Mouse (Mus musculus) intestine, embryonic 16.5 days (tissue): ENCODE results near the gene Nckap5. TPM values are rescaled to one million over a fixed set of nuclear protein-coding genes. Genes with fewer than 3 reads are reported as not detected.

Source experiments
- ATAC-seq: fragments of 200-750 bp; cut with Nextera tagmentation; 2 replicates; pipeline ENCODE4 v1.8.0; 2017; ENCODE audit warnings: moderate TSS enrichment, moderate library complexity
- H3K27ac ChIP-seq: fragments of 300-500 bp; sonication (generic); 2 replicates; pipeline ENCODE4 v1.5.1; 2014; ENCODE audit warnings: mild to moderate bottlenecking, low read length
- H3K27me3 ChIP-seq: fragments of 300-500 bp; sonication (generic); replicated peaks from 2 replicates; pipeline ENCODE4 v1.6.1; 2014; ENCODE audit warnings: low read length, control low read depth, mixed read lengths; ENCODE audit not compliant: control insufficient read depth, insufficient read depth
- H3K36me3 ChIP-seq: fragments of 300-500 bp; sonication (generic); 2 replicates; pipeline ENCODE4 v1.6.1; 2014; ENCODE audit warnings: low read length, control low read depth; ENCODE audit not compliant: control insufficient read depth, insufficient read depth
- H3K4me1 ChIP-seq: fragments of 300-500 bp; sonication (generic); 2 replicates; pipeline ENCODE4 v1.6.1; 2014; ENCODE audit warnings: low read length, control low read depth, mixed read lengths; ENCODE audit not compliant: control insufficient read depth, insufficient read depth
- H3K4me2 ChIP-seq: fragments of 300-500 bp; sonication (generic); 2 replicates; pipeline ENCODE4 v1.6.1; 2014; ENCODE audit warnings: low read depth, low read length, control low read depth
- H3K4me3 ChIP-seq: fragments of 300-500 bp; sonication (generic); 2 replicates; pipeline ENCODE4 v1.5.1; 2014; ENCODE audit warnings: mild to moderate bottlenecking, low read length
- H3K9ac ChIP-seq: fragments of 300-500 bp; sonication (generic); 2 replicates; pipeline ENCODE4 v1.6.1; 2014; ENCODE audit warnings: low read depth, low read length
- H3K9me3 ChIP-seq: fragments of 300-500 bp; sonication (generic); 2 replicates; pipeline ENCODE4 v1.6.1; 2016; ENCODE audit warnings: low read length, control low read depth; ENCODE audit not compliant: control insufficient read depth
- WGBS: fragments of 180-500 bp; shearing (Covaris S2); extraction: QIAGEN DNeasy Blood & Tissue Kit; methylation state at CpG from one replicate; pipeline ENCODE4 v1.1.7; 2014; 5-methylcytosine and 5-hydroxymethylcytosine counted together
- polyA plus RNA-seq: library from polyadenylated mRNA; unstranded; fragments of >200 nt; fragmentation: Nextera tagmentation; extraction: Ambion mirVana; gene quantifications from 2 replicates; pipeline ENCODE4 v1.2.1, GENCODE M21; 2015

Gene Nckap5
- polyA plus RNA-seq, 1 experiment from 2014 or later, result 11.5 TPM

DNA sequence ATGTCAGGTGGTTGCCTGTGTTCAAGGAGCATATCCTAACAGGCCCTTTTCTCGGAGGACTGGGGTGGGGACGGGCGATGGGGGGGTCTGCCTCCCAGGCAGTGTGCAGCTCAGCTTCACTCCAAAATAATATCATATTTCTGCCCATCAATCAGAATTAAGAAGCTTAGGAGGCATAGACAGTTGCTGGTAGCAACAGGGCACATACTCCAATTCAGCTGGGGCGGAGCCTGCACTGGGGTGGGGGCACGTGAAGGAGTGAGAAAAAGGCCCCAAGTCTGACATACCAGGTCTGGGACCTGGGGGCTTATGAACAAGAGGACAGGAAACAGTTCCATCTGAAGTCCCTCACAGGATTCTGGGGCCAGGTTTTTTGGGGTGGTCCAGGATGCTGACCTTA is 339.2 kb downstream of the Nckap5 start:
- 78% methylated on average over 5 of the region's 5 CpGs for WGBS
- ATAC-seq, result no peak
- H3K4me1 ChIP-seq, result peaks cover 9% of the 10 kb centered on the region
- H3K9me3 ChIP-seq, result no peaks in the 10 kb centered on the region
- H3K36me3 ChIP-seq, result no peaks in the 10 kb centered on the region
- H3K4me2 ChIP-seq, result no peak overlapping the region
- no peak overlapping the region for H3K9ac ChIP-seq
- H3K27me3 ChIP-seq, result no peaks in the 10 kb centered on the region
- H3K4me3 ChIP-seq, result no peak overlapping the region
- H3K27ac ChIP-seq, result no peak overlapping the region

DNA sequence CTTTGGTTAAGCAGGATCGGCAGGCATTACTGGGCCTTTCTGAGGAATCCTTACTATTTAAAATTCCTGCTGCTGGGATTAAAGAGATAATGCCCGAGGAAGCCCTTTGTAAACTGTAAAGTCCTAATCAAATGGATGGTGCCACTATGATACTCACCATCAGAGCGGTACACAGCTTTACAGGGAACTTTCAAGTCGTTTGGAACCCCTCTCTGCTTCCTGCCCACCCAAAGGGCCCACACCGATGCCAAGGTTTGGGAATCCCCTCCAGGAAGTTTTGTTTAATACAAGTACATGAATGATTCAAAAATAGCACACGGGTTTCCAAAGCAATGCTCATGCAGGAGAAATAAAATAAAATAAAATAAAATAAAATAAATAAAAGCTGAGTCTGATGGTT is 340.3 kb downstream of the Nckap5 start:
- no peak overlapping the region for H3K4me2 ChIP-seq
- peaks cover 9% of the 10 kb centered on the region for H3K4me1 ChIP-seq
- no peaks in the 10 kb centered on the region for H3K36me3 ChIP-seq
- WGBS, result 49% methylated on average over 6 of the region's 6 CpGs
- H3K27ac ChIP-seq, result no peak overlapping the region
- no peak overlapping the region for H3K4me3 ChIP-seq
- H3K9me3 ChIP-seq, result no peaks in the 10 kb centered on the region
- ATAC-seq, result no peak
- no peaks in the 10 kb centered on the region for H3K27me3 ChIP-seq
- H3K9ac ChIP-seq, result no peak overlapping the region

DNA sequence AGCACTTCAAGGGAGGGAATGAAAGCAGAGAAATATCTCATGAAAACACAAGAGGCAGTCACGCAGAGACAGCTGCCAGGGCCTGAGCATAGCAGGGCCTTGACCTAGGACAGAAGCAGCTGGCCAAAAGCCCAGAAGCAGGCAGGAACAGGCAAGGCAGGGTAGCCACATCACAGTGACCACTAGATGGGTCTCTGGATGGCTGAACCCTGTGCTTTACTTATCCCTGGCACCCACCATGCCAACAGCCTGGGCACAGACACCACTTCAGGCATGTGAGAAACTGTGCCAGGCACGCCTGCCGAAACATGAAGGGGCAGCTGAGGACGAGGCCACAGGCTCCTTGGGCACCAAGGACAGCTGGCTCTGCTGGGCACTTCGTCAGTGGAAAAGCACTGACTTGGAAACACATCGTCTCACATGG is 345.9 kb downstream of the Nckap5 start:
- WGBS, result 73% methylated on average over 6 of the region's 6 CpGs
- Histone ChIP-seq H3K9ac (no peak overlapping the region), H3K4me1 (peaks cover 5% of the 10 kb centered on the region; the same call in 1 of the 2 replicates), H3K27ac (no peak overlapping the region), H3K27me3 (no peaks in the 10 kb centered on the region), H3K4me3 (no peak overlapping the region), H3K36me3 (no peaks in the 10 kb centered on the region), H3K4me2 (no peak overlapping the region), H3K9me3 (no peaks in the 10 kb centered on the region)
- no peak for ATAC-seq

DNA sequence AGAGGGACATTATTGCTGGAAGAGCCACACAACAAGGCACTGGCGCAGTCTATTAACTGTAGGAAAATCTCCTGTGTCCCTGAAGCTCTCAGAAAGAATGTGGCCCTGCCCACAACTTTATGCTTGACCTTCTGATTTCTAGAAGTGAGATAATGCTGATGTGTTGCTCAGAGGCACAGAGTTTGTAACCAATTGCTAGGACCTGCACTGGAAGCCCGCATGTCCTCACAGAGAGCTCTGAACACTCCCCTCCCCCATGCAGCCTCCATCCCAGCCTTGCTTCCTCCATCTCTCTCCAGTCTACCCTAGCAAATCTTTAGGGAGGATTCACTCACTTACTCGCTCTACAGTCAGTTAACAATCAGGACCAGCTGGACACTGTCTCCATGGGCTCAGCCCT is 346.9 kb downstream of the Nckap5 start:
- 78% methylated on average over 3 of the region's 3 CpGs for WGBS
- H3K4me1 ChIP-seq, result peaks cover 5% of the 10 kb centered on the region; the same call in 1 of the 2 replicates
- no peaks in the 10 kb centered on the region for H3K9me3 ChIP-seq
- no peak overlapping the region for H3K4me3 ChIP-seq
- H3K4me2 ChIP-seq, result no peak overlapping the region
- H3K36me3 ChIP-seq, result no peaks in the 10 kb centered on the region
- no peak overlapping the region for H3K9ac ChIP-seq
- no peaks in the 10 kb centered on the region for H3K27me3 ChIP-seq
- ATAC-seq, result no peak
- H3K27ac ChIP-seq, result no peak overlapping the region

DNA sequence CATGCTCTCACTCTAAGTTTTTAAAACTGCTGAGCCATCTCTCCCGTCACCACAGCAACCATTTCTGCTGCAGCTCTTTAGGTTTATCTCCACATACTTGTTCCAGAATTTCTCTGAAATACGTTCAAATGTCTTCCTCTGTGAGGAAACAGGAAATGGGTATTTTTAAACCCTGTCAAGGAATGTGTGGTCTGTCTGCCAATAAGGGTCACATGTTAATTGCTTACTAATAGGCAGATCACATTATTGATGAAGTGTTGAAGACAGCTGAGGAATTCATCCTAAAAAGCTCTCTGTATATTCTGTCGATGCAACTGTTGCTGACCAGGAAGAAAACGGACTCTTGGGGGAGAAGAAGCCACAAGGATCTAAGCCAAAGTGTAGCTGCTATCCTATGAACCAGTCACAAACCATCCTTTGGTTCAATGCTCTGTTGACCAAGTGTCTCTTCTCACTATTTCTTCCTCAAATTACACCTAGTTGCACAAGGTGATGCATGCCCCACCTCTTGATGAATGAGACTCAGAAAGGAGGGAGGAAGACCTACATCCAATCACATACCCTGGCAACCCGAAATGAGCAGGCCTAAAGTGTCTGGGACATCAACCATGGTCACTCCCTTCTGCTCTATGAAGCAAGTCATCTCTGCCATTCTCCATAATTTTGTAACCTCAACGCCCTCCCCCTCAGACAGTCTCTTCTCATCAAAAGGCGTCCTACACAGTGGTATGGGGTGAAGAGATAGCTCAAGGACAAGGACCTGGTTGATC is 349.0 kb downstream of the Nckap5 start:
- Histone ChIP-seq H3K4me2 (no peak overlapping the region), H3K9me3 (no peaks in the 10 kb centered on the region), H3K4me3 (no peak overlapping the region), H3K36me3 (no peaks in the 10 kb centered on the region), H3K27ac (no peak overlapping the region), H3K9ac (no peak overlapping the region), H3K4me1 (peaks cover 5% of the 10 kb centered on the region; the same call in 1 of the 2 replicates), H3K27me3 (no peaks in the 10 kb centered on the region)
- no peak for ATAC-seq
- 74% methylated on average over 7 of the region's 7 CpGs for WGBS

DNA sequence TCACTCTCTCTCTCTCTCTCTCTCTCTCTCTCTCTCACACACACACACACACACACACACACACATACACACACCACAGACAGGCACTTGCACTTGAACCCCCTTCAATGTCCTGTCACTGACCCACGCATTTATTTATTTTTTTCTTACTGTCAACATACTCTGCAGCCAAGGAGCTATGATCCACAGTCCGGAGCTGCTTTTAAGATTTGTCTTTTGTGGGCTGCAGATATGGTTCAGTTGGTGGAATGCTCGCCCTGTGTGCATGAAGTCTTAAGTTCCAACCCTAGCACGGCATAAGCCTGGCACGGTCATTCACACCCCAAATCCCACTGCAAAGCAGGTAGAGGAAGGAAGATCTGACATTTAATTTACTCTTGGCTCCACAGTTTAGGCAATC is 357.6 kb downstream of the Nckap5 start:
- WGBS, result 60% methylated on average over 5 of the region's 5 CpGs
- H3K9ac ChIP-seq, result no peak overlapping the region
- H3K4me3 ChIP-seq, result no peak overlapping the region
- H3K4me1 ChIP-seq, result no peaks in the 10 kb centered on the region
- H3K4me2 ChIP-seq, result no peak overlapping the region
- H3K27me3 ChIP-seq, result no peaks in the 10 kb centered on the region
- no peaks in the 10 kb centered on the region for H3K36me3 ChIP-seq
- ATAC-seq, result 0 out of 2 replicates have a peak, but pooled peaks have one; percentile 33
- H3K27ac ChIP-seq, result no peak overlapping the region
- H3K9me3 ChIP-seq, result no peaks in the 10 kb centered on the region

DNA sequence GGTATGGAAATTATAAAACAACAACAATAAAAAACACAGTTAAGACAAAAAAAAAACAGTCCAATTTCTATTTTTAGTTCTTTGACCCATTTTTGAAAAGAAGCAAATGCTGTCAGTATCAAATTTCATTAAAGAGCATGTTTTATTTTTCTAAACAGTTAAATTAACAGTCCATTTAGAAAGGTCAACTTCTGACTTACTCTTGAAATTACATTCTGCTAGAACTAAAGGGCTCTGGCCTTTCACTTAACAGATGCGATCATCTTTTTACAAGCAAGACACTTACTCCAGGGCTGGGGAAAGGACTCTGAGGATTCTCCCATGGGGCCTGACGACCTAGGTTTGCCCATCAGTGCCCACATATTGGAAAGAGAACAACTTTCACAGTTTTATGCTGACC is 359.2 kb downstream of the Nckap5 start:
- no peak overlapping the region for H3K4me3 ChIP-seq
- H3K9me3 ChIP-seq, result no peaks in the 10 kb centered on the region
- H3K27ac ChIP-seq, result peak overlapping the region; percentile 58; the same call in 1 of the 2 replicates
- H3K4me2 ChIP-seq, result no peak overlapping the region
- WGBS, result 58% methylated on average over 2 of the region's 2 CpGs
- H3K4me1 ChIP-seq, result no peaks in the 10 kb centered on the region
- H3K27me3 ChIP-seq, result no peaks in the 10 kb centered on the region
- ATAC-seq, result no peak
- H3K36me3 ChIP-seq, result no peaks in the 10 kb centered on the region
- no peak overlapping the region for H3K9ac ChIP-seq

DNA sequence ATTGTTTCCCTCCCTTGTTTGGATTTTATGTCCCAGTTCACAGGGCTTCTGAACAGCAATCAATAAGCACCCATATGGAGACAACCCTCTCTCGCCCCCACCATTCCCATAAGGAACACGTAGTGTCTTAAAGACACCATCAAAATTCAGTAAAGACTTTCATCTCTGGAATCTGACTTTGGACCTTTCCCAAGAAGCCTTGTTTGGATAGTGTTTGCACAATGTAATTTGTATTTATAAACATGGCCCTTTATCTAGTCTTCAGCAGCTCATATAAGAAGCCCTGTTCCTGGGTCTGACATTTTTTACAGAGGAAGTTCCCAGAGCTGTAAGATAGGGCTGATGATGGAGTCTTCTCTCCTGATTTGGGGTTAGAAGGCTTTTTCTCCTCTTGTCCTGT is 359.7 kb downstream of the Nckap5 start:
- H3K9me3 ChIP-seq, result no peaks in the 10 kb centered on the region
- no peaks in the 10 kb centered on the region for H3K27me3 ChIP-seq
- H3K27ac ChIP-seq, result peak overlapping the region; percentile 58; the same call in 1 of the 2 replicates
- no peaks in the 10 kb centered on the region for H3K4me1 ChIP-seq
- peak; percentile 52 for ATAC-seq
- no peak overlapping the region for H3K4me3 ChIP-seq
- no peaks in the 10 kb centered on the region for H3K36me3 ChIP-seq
- H3K4me2 ChIP-seq, result no peak overlapping the region
- 41% methylated on average over 2 of the region's 2 CpGs for WGBS
- no peak overlapping the region for H3K9ac ChIP-seq

DNA sequence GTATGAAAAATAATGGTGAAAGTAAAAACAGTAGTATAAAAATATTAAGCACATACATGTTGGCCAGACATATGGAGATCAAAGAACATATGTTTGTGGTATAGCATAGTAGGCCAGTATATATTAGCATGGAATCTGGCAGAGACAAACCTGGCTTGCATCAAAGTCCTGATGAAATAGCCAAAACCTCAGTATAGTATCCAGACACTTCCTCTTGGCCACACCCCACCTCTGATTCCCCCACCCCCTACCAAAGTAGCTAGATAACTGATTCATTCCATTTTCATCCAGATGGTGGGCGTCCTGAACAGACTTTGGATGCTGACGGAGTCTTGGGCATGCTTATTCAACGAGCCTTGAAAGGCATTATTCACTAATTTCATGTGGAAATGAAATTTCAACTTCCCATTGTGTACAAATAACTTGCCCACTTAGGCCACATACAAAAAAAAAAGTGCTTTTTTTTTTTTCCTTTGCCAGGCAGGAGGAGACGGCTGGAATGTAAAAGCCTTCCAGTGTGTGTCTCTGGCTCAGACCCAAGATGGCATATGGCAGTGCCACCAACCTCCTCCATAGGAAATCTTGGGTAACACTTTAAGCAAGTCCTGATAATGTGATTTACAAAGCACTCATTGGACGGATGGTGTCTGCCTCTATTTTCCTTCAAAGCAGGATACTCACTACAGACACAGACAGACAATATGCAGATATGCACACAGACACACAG is 360.6 kb downstream of the Nckap5 start:
- H3K9ac ChIP-seq, result no peak overlapping the region
- no peak for ATAC-seq
- H3K27me3 ChIP-seq, result no peaks in the 10 kb centered on the region
- no peak overlapping the region for H3K4me3 ChIP-seq
- H3K4me2 ChIP-seq, result no peak overlapping the region
- 66% methylated on average over 5 of the region's 5 CpGs for WGBS
- no peaks in the 10 kb centered on the region for H3K9me3 ChIP-seq
- no peak overlapping the region for H3K27ac ChIP-seq
- H3K36me3 ChIP-seq, result no peaks in the 10 kb centered on the region
- H3K4me1 ChIP-seq, result no peaks in the 10 kb centered on the region
